Mouse (Mus musculus) testis, adult 2 months (tissue): Measurements from ENCODE around the gene Slc34a3.

Experiments
- CTCF ChIP-seq: fragments of 200-500 bp; IDR thresholded peaks from 2 replicates; pipeline ENCODE4 v1.5.1; 2012; ENCODE audit warnings: low read depth, mild to moderate bottlenecking, inconsistent platforms, low read length, moderate library complexity; ENCODE audit not compliant: control insufficient read depth, insufficient read depth, insufficient replicate concordance
- POLR2A ChIP-seq: fragments of 200-500 bp; IDR thresholded peaks from 2 replicates; pipeline ENCODE4 v1.6.1; 2012; ENCODE audit warnings: low read depth, mild to moderate bottlenecking, inconsistent platforms, low read length, moderate library complexity; ENCODE audit not compliant: control insufficient read depth

GRCm38 (mm10) chr2:25203631-25204214 is 30.4 kb downstream of the Slc34a3 start:
- TF ChIP-seq CTCF (no peak), POLR2A (no peak)
